Mouse (Mus musculus) E14TG2a.4 (cell line): Measurements from ENCODE around the gene Cntnap1.

Experiments
- CTCF ChIP-seq: conservative IDR thresholded peaks from 2 replicates; pipeline ENCODE4 v1.5.1; 2014; ENCODE audit warnings: low read length
- POU5F1 ChIP-seq: IDR thresholded peaks from 2 replicates; pipeline ENCODE4 v1.6.1; 2014; ENCODE audit warnings: low read length, borderline replicate concordance

DNA sequence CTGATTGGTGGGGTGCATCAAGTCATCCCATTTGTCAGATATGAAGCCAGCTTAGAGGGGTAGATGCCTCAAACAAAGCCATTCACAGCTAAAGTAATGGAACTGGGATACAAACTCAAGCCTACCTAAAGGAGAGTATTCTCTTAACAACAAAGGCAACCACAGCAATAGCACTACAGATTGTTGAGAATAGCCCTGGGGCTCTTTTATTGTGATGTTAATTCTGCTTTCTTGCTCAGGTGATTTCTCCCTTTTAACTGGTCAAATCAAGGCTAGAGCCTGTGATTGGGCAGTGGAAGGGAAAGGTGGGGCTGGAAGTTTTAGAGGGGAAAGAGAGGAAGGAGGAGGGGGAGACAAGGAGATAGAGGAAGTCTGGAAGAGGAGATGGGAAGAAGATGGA, 63.8 kb downstream of the Cntnap1 start:
- no peak for TF ChIP-seq CTCF
- no peak for TF ChIP-seq POU5F1
